Mouse (Mus musculus): Measurements from ENCODE around the gene Ctc1. TPM values are rescaled to one million over a fixed set of nuclear protein-coding genes. Genes with fewer than 3 reads are reported as not detected.

Ctc1 gene
- polyA plus RNA-seq, 1 experiment: 27.5 TPM

DNA sequence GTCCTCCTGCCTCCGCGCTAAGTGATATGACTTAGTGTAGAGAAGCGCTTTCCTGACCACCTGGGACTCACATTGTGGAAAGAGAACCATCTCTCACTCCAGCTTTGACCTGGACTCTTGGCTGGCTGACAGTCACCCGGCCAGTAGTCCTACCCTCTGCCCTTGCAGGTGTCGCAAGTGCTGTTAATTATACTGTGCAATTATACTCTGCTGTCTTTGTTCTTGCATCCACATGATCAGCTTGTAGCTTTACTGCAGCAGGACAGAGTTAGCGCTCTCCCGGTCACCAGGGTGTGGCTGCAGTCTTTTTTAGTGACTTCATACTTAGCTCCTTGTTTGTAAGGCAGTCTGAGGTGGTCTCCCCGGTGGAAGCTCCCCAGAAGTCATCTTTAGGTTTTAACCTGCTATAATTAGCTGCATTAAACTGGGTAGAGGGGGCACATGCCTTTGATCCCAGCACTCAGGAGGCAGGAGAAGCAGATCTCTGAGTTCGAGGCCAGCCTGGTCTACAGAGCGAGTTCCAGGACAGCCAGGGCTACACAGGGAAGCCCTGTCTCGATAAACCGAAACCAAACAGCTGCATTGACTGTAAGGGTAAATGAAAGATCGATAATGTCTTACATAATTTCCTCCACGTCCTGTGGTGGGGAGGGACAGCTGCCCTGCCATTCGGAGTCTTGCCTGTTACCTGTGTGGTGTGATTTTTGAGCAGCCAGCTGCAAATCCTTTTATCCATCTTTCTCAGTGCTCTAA is 64.6 kb downstream of the Ctc1 start:
- 47% methylated on average over 15 of the region's 15 CpGs for WGBS
- DNase-seq (ENCODE audit: low read depth, low spot score): no peak

DNA sequence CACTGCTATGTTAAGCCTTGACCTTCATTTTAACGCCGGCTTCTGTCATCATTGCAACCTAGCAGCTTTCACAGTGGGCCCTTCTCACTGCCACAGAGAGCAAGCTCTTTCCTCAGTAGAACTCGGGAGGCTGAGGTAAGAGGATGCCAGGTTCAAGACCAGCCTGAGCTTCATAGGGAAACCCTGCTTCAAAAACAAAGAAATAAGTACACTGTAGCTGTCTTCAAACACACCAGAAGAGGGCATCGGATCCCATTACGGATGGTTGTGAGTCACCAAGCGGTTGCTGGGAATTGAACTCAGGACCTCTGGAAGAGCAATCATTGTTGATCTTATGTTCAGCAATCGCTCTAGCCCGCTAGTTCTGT is 65.1 kb downstream of the Ctc1 start:
- WGBS: 91% methylated on average over 8 of the region's 8 CpGs
- no peak for DNase-seq (ENCODE audit: low read depth, low spot score)

DNA sequence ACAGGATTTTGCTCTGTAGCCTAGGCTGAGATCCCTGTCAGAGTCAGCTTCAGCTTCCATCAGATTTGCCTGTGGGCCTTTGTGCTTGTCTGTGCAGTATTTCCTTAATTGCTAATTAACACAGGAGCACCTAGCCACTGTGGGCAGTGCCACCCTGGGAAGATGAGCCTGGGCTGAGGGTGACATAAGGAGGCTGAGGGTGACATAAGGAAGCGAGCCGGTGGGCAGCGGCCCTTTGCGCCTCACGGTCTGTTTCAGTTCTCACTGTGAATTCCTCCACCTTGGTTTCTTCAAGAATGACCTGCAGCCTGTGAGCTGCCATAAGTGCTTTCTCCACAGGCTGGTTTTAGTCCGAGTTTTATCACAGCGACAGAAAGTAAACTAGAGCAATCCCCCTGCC is 65.9 kb downstream of the Ctc1 start:
- WGBS: 60% methylated on average over 7 of the region's 7 CpGs
- DNase-seq (ENCODE audit: low read depth, low spot score): no peak

DNA sequence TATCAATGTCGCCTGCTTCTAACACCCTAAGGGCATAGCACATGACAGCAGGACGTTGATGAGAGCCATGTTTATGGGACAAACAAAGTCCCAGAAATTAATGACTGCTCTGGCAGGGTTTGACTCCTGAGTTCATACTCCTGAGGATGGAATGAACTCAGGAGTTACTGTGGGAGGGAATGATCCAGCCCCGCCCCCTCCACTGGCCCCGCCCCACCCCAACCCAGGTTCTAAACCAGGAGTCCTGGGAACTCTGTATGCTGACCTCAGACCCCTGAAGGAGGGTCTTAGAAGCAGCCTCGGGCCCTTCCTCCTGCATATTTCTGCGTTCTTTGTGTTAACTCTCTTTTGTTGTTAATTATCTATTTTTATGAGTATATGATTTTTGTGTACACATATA is 69.9 kb downstream of the Ctc1 start:
- DNase-seq (ENCODE audit: low read depth, low spot score): no peak
- WGBS: 51% methylated on average over 6 of the region's 6 CpGs

Other genes starting within 250 kb of the Ctc1 start
- 31.3 and 33.9 TPM in 2 replicates for gene Ndel1, start 144.1 kb upstream of the Ctc1 start, polyA plus RNA-seq (2012; rRNA removed)
- not detected in 2 replicates for gene Rnf222, start 127.4 kb upstream of the Ctc1 start, polyA plus RNA-seq (2012; rRNA removed)
- 1,642 and 1,727 TPM in 2 replicates for gene Rpl26, start 114.3 kb upstream of the Ctc1 start, polyA plus RNA-seq (2012; rRNA removed)
- gene Odf4, start 88.8 kb upstream of the Ctc1 start, polyA plus RNA-seq (2012; rRNA removed): not detected in 2 replicates
- 6.0 and 8.9 TPM in 2 replicates for gene Arhgef15, start 58.4 kb upstream of the Ctc1 start, polyA plus RNA-seq (2012; rRNA removed)
- gene Slc25a35, start 47.8 kb upstream of the Ctc1 start, polyA plus RNA-seq (2012; rRNA removed): 26.2 and 29.9 TPM in 2 replicates
- gene Rangrf, start 40.7 kb upstream of the Ctc1 start, polyA plus RNA-seq (2012; rRNA removed): 73.5 and 88.5 TPM in 2 replicates
- 10.1 and 16.2 TPM in 2 replicates for gene Pfas, start 7.5 kb upstream of the Ctc1 start, polyA plus RNA-seq (2012; rRNA removed)
- 47.0 and 50.8 TPM in 2 replicates for gene Aurkb, start 29.7 kb downstream of the Ctc1 start, polyA plus RNA-seq (2012; rRNA removed)
- gene Borcs6, start 43.8 kb downstream of the Ctc1 start, polyA plus RNA-seq (2012; rRNA removed): 15.1 and 16.0 TPM in 2 replicates
- 25.6 and 33.7 TPM in 2 replicates for gene Tmem107, start 54.9 kb downstream of the Ctc1 start, polyA plus RNA-seq (2012; rRNA removed)
- gene Vamp2, start 72.6 kb downstream of the Ctc1 start, polyA plus RNA-seq (2012; rRNA removed): 44.0 and 67.8 TPM in 2 replicates
- 6.1 and 13.9 TPM in 2 replicates for gene Per1, start 79.3 kb downstream of the Ctc1 start, polyA plus RNA-seq (2012; rRNA removed)
- gene Hes7, start 104.5 kb downstream of the Ctc1 start, polyA plus RNA-seq (2012; rRNA removed): 0.07 and 0.15 TPM in 2 replicates
- 0.14 and 0.25 TPM in 2 replicates for gene 9130213A22Rik, start 106.7 kb downstream of the Ctc1 start, polyA plus RNA-seq (2012; rRNA removed)
- 0.36 and 0.62 TPM in 2 replicates for gene Aloxe3, start 110.0 kb downstream of the Ctc1 start, polyA plus RNA-seq (2012; rRNA removed)
- gene Alox12b, start 141.1 kb downstream of the Ctc1 start, polyA plus RNA-seq (2012; rRNA removed): 0.06 TPM in 1 of 2 replicates, not detected in the other
- 0.04 TPM in 1 of 2 replicates, not detected in the other for gene Alox8, start 181.9 kb downstream of the Ctc1 start, polyA plus RNA-seq (2012; rRNA removed)
- not detected in 2 replicates for gene Gucy2e, start 221.1 kb downstream of the Ctc1 start, polyA plus RNA-seq (2012; rRNA removed)